12 mouse cellular contexts compared by ENCODE assay signal in genomic region chr1:163383442-163384027, GRCm38 (mm10). TPM values are rescaled to one million over a fixed set of nuclear protein-coding genes. Genes with fewer than 3 reads are reported as not detected.
DNase-seq lines count a peak whose midpoint lies in the region; ATAC-seq lines count a peak whose summit lies in the region.
"Had no signal": no experiment of that assay in that cellular context is flagged by ENCODE, and none has a peak within 500 bp of the region (broad histone marks: within the 10 kb centered on the region; RNA-seq: fewer than 3 reads in every experiment).

No protein-coding gene starts in this region.

- no peaks in the 10 kb centered on the region for H3K9me3 ChIP-seq in liver, embryonic 12.5 days (replicated peaks)
- H3K9me3 ChIP-seq: forebrain, embryonic 13.5 days; heart, embryonic 13.5 days had no signal

- H3K36me3 ChIP-seq in liver, embryonic 12.5 days = peaks cover 37% of the 10 kb centered on the region

- DNase-seq in 3T3-L1 (ENCODE audit: low read depth, low spot score) = peak; percentile 83
- DNase-seq in 416B (ENCODE audit: low read depth) = peak; percentile 93
- DNase-seq in embryo, embryonic 10.5 days (ENCODE audit: low spot score) = peak; percentile 31
- DNase-seq in testis, postnatal 10 days (ENCODE audit: low spot score) = no peak
- DNase-seq in kidney, adult 18-20 months = no peak
- DNase-seq: cerebellum, adult 11-12 months; kidney, postnatal 10 days; left cerebral cortex, postnatal 4 days had no signal

- H3K4me1 ChIP-seq in liver, embryonic 12.5 days = peaks cover 14% of the 10 kb centered on the region
- H3K4me1 ChIP-seq: forebrain, embryonic 13.5 days had no signal

- no peak overlapping the region for H3K4me2 ChIP-seq in liver, embryonic 12.5 days
- H3K4me2 ChIP-seq: forebrain, embryonic 13.5 days; heart, embryonic 13.5 days had no signal

- H3K27me3 ChIP-seq in liver, embryonic 12.5 days (replicated peaks) = no peaks in the 10 kb centered on the region
- H3K27me3 ChIP-seq: forebrain, embryonic 13.5 days; heart, embryonic 13.5 days had no signal

- 25% methylated on average over 5 of the region's 5 CpGs for WGBS in liver, embryonic 12.5 days (ENCODE audit: insufficient replicate concordance)

- H3K27ac ChIP-seq in liver, embryonic 12.5 days = no peak overlapping the region
- H3K27ac ChIP-seq: forebrain, embryonic 13.5 days; heart, embryonic 13.5 days had no signal

- peak; percentile 82 for ATAC-seq in liver, embryonic 12.5 days
- no peak for ATAC-seq in erythroblast, adult 5-6 weeks (replicated peaks; ENCODE audit: low FRiP score, poor library complexity, severe bottlenecking)
- ATAC-seq: forebrain, embryonic 13.5 days had no signal

- no peak overlapping the region for H3K4me3 ChIP-seq in liver, embryonic 12.5 days
- H3K4me3 ChIP-seq: forebrain, embryonic 13.5 days; heart, embryonic 13.5 days had no signal

- no peak overlapping the region for H3K9ac ChIP-seq in liver, embryonic 12.5 days
- H3K9ac ChIP-seq: forebrain, embryonic 13.5 days; heart, embryonic 13.5 days had no signal

RNA-seq across cellular contexts. Expression of gene Gorab, which starts 19.9 kb away (rescaled TPM):
- polyA plus RNA-seq in liver, embryonic 12.5 days (2016; fragmentation: Nextera tagmentation; extraction: Ambion mirVana) = 6.0 and 7.1 TPM in 2 replicates
- 0.38 and 1.0 TPM in 2 replicates for total RNA-seq in erythroblast, adult 5-6 weeks (2015; ENCODE audit: low replicate concordance)
- total RNA-seq in erythroblast, adult 5-6 weeks (2017; ENCODE audit: low replicate concordance) = 2.9 and 3.1 TPM in 2 replicates

Comparison
In these comparisons a context has a peak if more than half of its experiments do, and no peak if none do; other contexts are left out.
1. DNase-seq: peak in 3T3-L1 (single experiment), 416B (single experiment) and embryo, embryonic 10.5 days (single experiment); none in testis, postnatal 10 days (single experiment) and kidney, adult 18-20 months (single experiment).